ENCODE assay signal across 31 mouse cellular contexts in the genomic region with DNA sequence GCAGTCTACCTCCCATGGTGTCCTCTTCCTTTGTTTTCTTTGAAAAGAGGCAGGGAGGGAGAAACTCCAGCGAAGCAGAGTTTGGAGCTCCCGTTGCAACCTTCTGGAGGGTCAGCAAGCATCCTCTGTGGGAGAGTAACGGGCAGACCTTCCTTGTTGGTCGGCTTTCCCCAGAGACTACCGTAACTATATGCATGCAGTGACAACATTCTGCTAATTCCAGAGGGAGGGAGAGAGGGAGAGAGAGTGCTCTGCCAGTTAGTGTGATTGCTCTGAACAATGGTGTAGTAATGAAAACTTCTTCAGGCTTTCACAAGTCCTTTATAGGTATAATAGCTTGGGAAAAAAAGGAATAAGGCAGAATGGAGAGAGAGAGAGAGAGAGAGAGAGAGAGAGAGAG. TPM values are rescaled to one million over a fixed set of nuclear protein-coding genes. Genes with fewer than 3 reads are reported as not detected.
A peak's percentile ranks its signal among the peaks of the same experiment; 100 is the strongest.
DNase-seq lines count a peak whose midpoint lies in the region; ATAC-seq and TF ChIP-seq lines count a peak whose summit lies in the region.
"Had no signal": no experiment of that assay in that cellular context is flagged by ENCODE, and none has a peak within 500 bp of the region (broad histone marks: within the 10 kb centered on the region; RNA-seq: fewer than 3 reads in every experiment).

No protein-coding gene starts in this region.

- peaks cover 9% of the 10 kb centered on the region for H3K4me1 ChIP-seq in embryonic facial prominence, embryonic 14.5 days (ENCODE audit: control insufficient read depth, insufficient read depth, low read length)
- peaks cover 13% of the 10 kb centered on the region for H3K4me1 ChIP-seq in embryonic facial prominence, embryonic 10.5 days
- H3K4me1 ChIP-seq in heart, embryonic 14.5 days (ENCODE audit: control insufficient read depth in 2 of 2, insufficient read depth in 2 of 2, low read length in 2 of 2): peaks cover 23 to 30% of the 10 kb centered on the region in 2 experiments
- H3K4me1 ChIP-seq in kidney, postnatal 0 days (replicated peaks; ENCODE audit: insufficient read depth, low read length): 0 out of 2 replicates have a peak, but pooled peaks cover 5% of the 10 kb centered on the region

- H3K27ac ChIP-seq in embryonic facial prominence, embryonic 14.5 days (replicated peaks; ENCODE audit: low read depth, low read length): no peak overlapping the region
- no peak overlapping the region for H3K27ac ChIP-seq in embryonic facial prominence, embryonic 10.5 days (replicated peaks)
- H3K27ac ChIP-seq in heart, embryonic 14.5 days (replicated peaks in 1 of 2; ENCODE audit: control insufficient read depth in 1 of 2, insufficient read depth in 1 of 2, low read depth in 2 of 2, low read length in 2 of 2): peak overlapping the region in 1 of 2 experiments; percentile 52; a peak in 1 of 4 replicates
- no peak overlapping the region for H3K27ac ChIP-seq in kidney, postnatal 0 days
- H3K27ac ChIP-seq: forebrain, embryonic 12.5 days; hindbrain, postnatal 0 days; midbrain, embryonic 12.5 days; stomach, postnatal 0 days had no signal

- DNase-seq in embryonic facial prominence, embryonic 14.5 days (ENCODE audit: low spot score): peak; percentile 53
- DNase-seq in embryonic facial prominence, embryonic 10.5 days (ENCODE audit: low spot score): no peak
- no peak for DNase-seq in heart, adult 8-10 months (ENCODE audit: low spot score)
- peak; percentile 38 for DNase-seq in kidney, postnatal 0 days (ENCODE audit: low spot score)
- DNase-seq in kidney, postnatal 25 days: no peak
- DNase-seq in mesoderm, embryonic 11.5 days (ENCODE audit: low read depth, low spot score): peak; percentile 12
- DNase-seq: adrenal gland, postnatal 14 days; cerebellum, adult 2 months; cerebellum, postnatal 25 days; gastrocnemius, postnatal 36 days; left cerebral cortex, postnatal 4 days; right cerebral cortex, postnatal 14 days; thymus, adult 2 months; thymus, postnatal 4 days had no signal

- H3K9me3 ChIP-seq in embryonic facial prominence, embryonic 14.5 days (ENCODE audit: control insufficient read depth, low read length): no peaks in the 10 kb centered on the region
- H3K9me3 ChIP-seq in embryonic facial prominence, embryonic 10.5 days: no peaks in the 10 kb centered on the region
- H3K9me3 ChIP-seq in heart, embryonic 14.5 days (ENCODE audit: control insufficient read depth, low read length): no peaks in the 10 kb centered on the region
- no peaks in the 10 kb centered on the region for H3K9me3 ChIP-seq in kidney, postnatal 0 days (replicated peaks; ENCODE audit: low read length)
- H3K9me3 ChIP-seq: forebrain, embryonic 12.5 days; midbrain, embryonic 12.5 days had no signal

- no peak for TF ChIP-seq CTCF in kidney, postnatal 0 days (IDR thresholded peaks at IDR 0.05; ENCODE audit: low read depth)

- no peaks in the 10 kb centered on the region for H3K36me3 ChIP-seq in embryonic facial prominence, embryonic 14.5 days (ENCODE audit: control insufficient read depth, insufficient read depth, low read length)
- H3K36me3 ChIP-seq in embryonic facial prominence, embryonic 10.5 days (replicated peaks): no peaks in the 10 kb centered on the region
- H3K36me3 ChIP-seq in heart, embryonic 14.5 days (ENCODE audit: control insufficient read depth, insufficient read depth, low read length): no peaks in the 10 kb centered on the region
- H3K36me3 ChIP-seq in kidney, postnatal 0 days (ENCODE audit: insufficient read depth, low read length): no peaks in the 10 kb centered on the region
- H3K36me3 ChIP-seq: forebrain, embryonic 12.5 days; midbrain, embryonic 12.5 days had no signal

- H3K4me2 ChIP-seq in embryonic facial prominence, embryonic 14.5 days (ENCODE audit: low read depth, low read length): no peak overlapping the region
- peak overlapping the region; percentile 49 for H3K4me2 ChIP-seq in heart, embryonic 14.5 days (ENCODE audit: low read length)
- H3K4me2 ChIP-seq in kidney, postnatal 0 days (ENCODE audit: low read length): no peak overlapping the region
- H3K4me2 ChIP-seq: forebrain, embryonic 12.5 days; midbrain, embryonic 12.5 days had no signal

- 9% methylated on average over 5 of the region's 5 CpGs for WGBS in embryonic facial prominence, embryonic 14.5 days
- WGBS in embryonic facial prominence, embryonic 10.5 days: 7% methylated on average over 5 of the region's 5 CpGs
- 5% methylated on average over 5 of the region's 5 CpGs for WGBS in heart, embryonic 14.5 days
- WGBS in kidney, postnatal 0 days: 12% methylated on average over 5 of the region's 5 CpGs

- ATAC-seq in embryonic facial prominence, embryonic 14.5 days (ENCODE audit: low read depth): no peak
- ATAC-seq in heart, embryonic 14.5 days (ENCODE audit: insufficient number of reproducible peaks, insufficient read depth, low FRiP score, low read depth): 0 out of 2 replicates have a peak, but pooled peaks have one; percentile 63
- ATAC-seq in kidney, postnatal 0 days (replicated peaks; ENCODE audit: low FRiP score, low read depth): no peak
- ATAC-seq: CD4-positive, CD25-positive, alpha-beta regulatory T cell, adult 4 months; hindbrain, postnatal 0 days; intestine, postnatal 0 days had no signal

- H3K4me3 ChIP-seq in embryonic facial prominence, embryonic 14.5 days (ENCODE audit: low read depth, low read length): no peak overlapping the region
- no peak overlapping the region for H3K4me3 ChIP-seq in embryonic facial prominence, embryonic 10.5 days
- peak overlapping the region; percentile 0 to 3; a peak in 1 of 4 replicates for H3K4me3 ChIP-seq in heart, embryonic 14.5 days (ENCODE audit: control insufficient read depth in 1 of 2, insufficient read depth in 1 of 2, low read depth in 1 of 2, low read length in 2 of 2)
- no peak overlapping the region for H3K4me3 ChIP-seq in kidney, postnatal 0 days (replicated peaks; ENCODE audit: low read depth, low read length)
- H3K4me3 ChIP-seq: forebrain, embryonic 12.5 days; midbrain, embryonic 12.5 days had no signal

- H3K27me3 ChIP-seq in embryonic facial prominence, embryonic 14.5 days (replicated peaks; ENCODE audit: control insufficient read depth, insufficient read depth, low read length): no peaks in the 10 kb centered on the region
- no peaks in the 10 kb centered on the region for H3K27me3 ChIP-seq in embryonic facial prominence, embryonic 10.5 days (replicated peaks; ENCODE audit: low read depth, poor library complexity, severe bottlenecking)
- no peaks in the 10 kb centered on the region for H3K27me3 ChIP-seq in heart, embryonic 14.5 days (ENCODE audit: control insufficient read depth, insufficient read depth, low read length)
- no peaks in the 10 kb centered on the region for H3K27me3 ChIP-seq in kidney, postnatal 0 days (ENCODE audit: insufficient read depth, low read length)
- H3K27me3 ChIP-seq: forebrain, embryonic 12.5 days; midbrain, embryonic 12.5 days had no signal

- H3K9ac ChIP-seq in embryonic facial prominence, embryonic 14.5 days (ENCODE audit: low read depth, low read length): no peak overlapping the region
- peak overlapping the region; percentile 54; the same call in 1 of the 2 replicates for H3K9ac ChIP-seq in heart, embryonic 14.5 days (ENCODE audit: low read length)
- H3K9ac ChIP-seq in kidney, postnatal 0 days (ENCODE audit: low read depth, low read length): no peak overlapping the region
- H3K9ac ChIP-seq: forebrain, embryonic 12.5 days; midbrain, embryonic 12.5 days had no signal

RNA-seq across cellular contexts. Expression of gene Msgn1, which starts 15.9 kb away (rescaled TPM):
- 0.37 TPM in 1 of 2 replicates, not detected in the other for polyA plus RNA-seq in embryonic facial prominence, embryonic 14.5 days (2014; fragmentation: Nextera tagmentation; extraction: Ambion mirVana)
- not detected in 2 replicates for polyA plus RNA-seq in embryonic facial prominence, embryonic 10.5 days (2016; fragmentation: Nextera tagmentation; extraction: Ambion mirVana)
- polyA plus RNA-seq in heart, embryonic 14.5 days (2014; fragmentation: Nextera tagmentation; extraction: Ambion mirVana): 0.35 and 0.47 TPM in 2 replicates
- not detected for total RNA-seq in heart, adult 8-10 months (2022)
- polyA plus RNA-seq in kidney, postnatal 0 days (2015; fragmentation: Nextera tagmentation; extraction: Ambion mirVana): not detected in 2 replicates
- total RNA-seq: adrenal gland, postnatal 14 days; gastrocnemius, adult 18-20 months; gastrocnemius, postnatal 36 days; hematopoietic stem cell, adult 5-6 weeks; hindbrain, postnatal 0 days; layer of hippocampus, postnatal 14 days; left cerebral cortex, adult 8-10 months; left cerebral cortex, postnatal 4 days; liver, adult 2 months; neutrophil, adult 5-6 weeks had no signal
- polyA plus RNA-seq: cerebellum, adult 2 months; embryonic facial prominence, embryonic 11.5 days; forebrain, embryonic 12.5 days; hindbrain, postnatal 0 days; intestine, postnatal 0 days; kidney, embryonic 14.5 days; liver, adult 2 months; liver, embryonic 16.5 days; lung, embryonic 16.5 days; midbrain, embryonic 12.5 days; stomach, postnatal 0 days had no signal

RNA-seq across cellular contexts. Expression of gene Gen1, which starts 40.9 kb away (rescaled TPM):
- 7.2 and 7.5 TPM in 2 replicates for polyA plus RNA-seq in embryonic facial prominence, embryonic 14.5 days (2014; fragmentation: Nextera tagmentation; extraction: Ambion mirVana)
- polyA plus RNA-seq in embryonic facial prominence, embryonic 10.5 days (2016; fragmentation: Nextera tagmentation; extraction: Ambion mirVana): 17.2 and 20.0 TPM in 2 replicates
- polyA plus RNA-seq in heart, embryonic 14.5 days (2014; fragmentation: Nextera tagmentation; extraction: Ambion mirVana): 6.1 and 11.2 TPM in 2 replicates
- 1 to 10 TPM in 1 of 4 experiments, under 1 TPM in 3; 0.38 to 2.0 (median 0.62) TPM for total RNA-seq in heart, adult 8-10 months (2022)
- 3.1 and 3.5 TPM in 2 replicates for polyA plus RNA-seq in kidney, postnatal 0 days (2015; fragmentation: Nextera tagmentation; extraction: Ambion mirVana)

RNA-seq across cellular contexts. Expression of gene Smc6, which starts 41.0 kb away (rescaled TPM):
- polyA plus RNA-seq in embryonic facial prominence, embryonic 14.5 days (2014; fragmentation: Nextera tagmentation; extraction: Ambion mirVana): 134 and 139 TPM in 2 replicates
- 134 and 135 TPM in 2 replicates for polyA plus RNA-seq in embryonic facial prominence, embryonic 10.5 days (2016; fragmentation: Nextera tagmentation; extraction: Ambion mirVana)
- polyA plus RNA-seq in heart, embryonic 14.5 days (2014; fragmentation: Nextera tagmentation; extraction: Ambion mirVana): 106 and 108 TPM in 2 replicates
- total RNA-seq in heart, adult 8-10 months (2022): 10 to 100 TPM; 31.8 to 42.7 (median 35.9) TPM
- polyA plus RNA-seq in kidney, postnatal 0 days (2015; fragmentation: Nextera tagmentation; extraction: Ambion mirVana): 126 TPM in 2 replicates

Comparison
In these comparisons a context has a peak if more than half of its experiments do, and no peak if none do; other contexts are left out.
1. DNase-seq: peak in embryonic facial prominence, embryonic 14.5 days (single experiment), kidney, postnatal 0 days (single experiment) and mesoderm, embryonic 11.5 days (single experiment); none in embryonic facial prominence, embryonic 10.5 days (single experiment), heart, adult 8-10 months (single experiment) and kidney, postnatal 25 days (0 of 2).
2. H3K4me3 ChIP-seq: peak in heart, embryonic 14.5 days (2 of 2); none in embryonic facial prominence, embryonic 14.5 days (single experiment), embryonic facial prominence, embryonic 10.5 days (single experiment) and kidney, postnatal 0 days (single experiment).